Mouse (Mus musculus) fat pad, adult 2 months (tissue): ENCODE results near the gene Gad2.

Experiments used
- DNase-seq: peaks from one replicate; pipeline ENCODE4 v3.0.0-alpha.2; 2011; ENCODE audit warnings: low read depth, low spot score; ENCODE audit errors: extremely low read depth

Gad2 gene

GRCm38 (mm10) chr2:22646134-22646533 lies 24.1 kb downstream of the Gad2 start:
- no peak for DNase-seq

GRCm38 (mm10) chr2:22648394-22648793 lies 26.4 kb downstream of the Gad2 start:
- DNase-seq, result no peak

- no peak for DNase-seq
Observed at GRCm38 (mm10) chr2:22651826-22652225, 29.8 kb downstream of the Gad2 start.

- DNase-seq, result no peak
Observed at GRCm38 (mm10) chr2:22663731-22664130, 41.7 kb downstream of the Gad2 start.

GRCm38 (mm10) chr2:22670415-22670814 lies 48.4 kb downstream of the Gad2 start:
- DNase-seq, result no peak

- DNase-seq, result no peak
Observed at GRCm38 (mm10) chr2:22671348-22671747, 49.3 kb downstream of the Gad2 start.

GRCm38 (mm10) chr2:22677066-22677465 lies 55.1 kb downstream of the Gad2 start:
- DNase-seq, result no peak

- DNase-seq, result no peak
Observed at GRCm38 (mm10) chr2:22679944-22680343, 57.9 kb downstream of the Gad2 start.

GRCm38 (mm10) chr2:22689969-22690368 lies 68.0 kb downstream of the Gad2 start:
- no peak for DNase-seq

- no peak for DNase-seq
Observed at GRCm38 (mm10) chr2:22704780-22705727, 83.0 kb downstream of the Gad2 start.

- no peak for DNase-seq
Observed at GRCm38 (mm10) chr2:22706233-22706632, 84.2 kb downstream of the Gad2 start.

- no peak for DNase-seq
Observed at GRCm38 (mm10) chr2:22721522-22722470, 99.8 kb downstream of the Gad2 start.

- no peak for DNase-seq
Observed at GRCm38 (mm10) chr2:22723927-22724534, 102.0 kb downstream of the Gad2 start.

GRCm38 (mm10) chr2:22727113-22727512 lies 105.1 kb downstream of the Gad2 start:
- DNase-seq, result no peak

GRCm38 (mm10) chr2:22736134-22736533 lies 114.1 kb downstream of the Gad2 start:
- no peak for DNase-seq

GRCm38 (mm10) chr2:22739369-22739768 lies 117.4 kb downstream of the Gad2 start:
- DNase-seq, result no peak

GRCm38 (mm10) chr2:22740441-22740840 lies 118.4 kb downstream of the Gad2 start:
- DNase-seq, result no peak

- DNase-seq, result no peak
Observed at GRCm38 (mm10) chr2:22741222-22741621, 119.2 kb downstream of the Gad2 start.
